Mouse (Mus musculus) midbrain, embryonic 11.5 days (tissue): ENCODE measurements around the gene Hand2. TPM values are rescaled to one million over a fixed set of nuclear protein-coding genes. Genes with fewer than 3 reads are reported as not detected.
A peak's percentile ranks its signal among the peaks of the same experiment; 100 is the strongest.

ENCODE experiments used
- ATAC-seq: fragments of 200-750 bp; cut with Nextera tagmentation; 2 replicates; pipeline ENCODE4 v1.8.0; 2017; ENCODE audit warnings: moderate TSS enrichment, moderate library complexity; ENCODE audit not compliant: low FRiP score
- DNase-seq: peaks from one replicate; pipeline ENCODE4 v3.0.0; 2015; ENCODE audit warnings: low spot score; ENCODE audit errors: missing footprints
- H3K27ac ChIP-seq: fragments of 300-500 bp; sonication (generic); 2 replicates; pipeline ENCODE4 v1.5.1; 2014; ENCODE audit warnings: low read depth, low read length
- H3K27me3 ChIP-seq: fragments of 300-500 bp; sonication (generic); 2 replicates; pipeline ENCODE4 v1.6.1; 2014; ENCODE audit warnings: mild to moderate bottlenecking, low read length, moderate library complexity, mixed read lengths; ENCODE audit not compliant: control insufficient read depth, insufficient read depth
- H3K36me3 ChIP-seq: fragments of 300-500 bp; sonication (generic); 2 replicates; pipeline ENCODE4 v1.6.1; 2014; ENCODE audit warnings: mild to moderate bottlenecking, low read length, moderate library complexity, mixed read lengths; ENCODE audit not compliant: control insufficient read depth, insufficient read depth
- H3K4me1 ChIP-seq: fragments of 300-500 bp; sonication (generic); 2 replicates; pipeline ENCODE4 v1.6.1; 2014; ENCODE audit warnings: low read length; ENCODE audit not compliant: control insufficient read depth, insufficient read depth
- H3K4me2 ChIP-seq: fragments of 300-500 bp; sonication (generic); 2 replicates; pipeline ENCODE4 v1.6.1; 2014; ENCODE audit warnings: mild to moderate bottlenecking, moderate library complexity
- H3K4me3 ChIP-seq: fragments of 300-500 bp; sonication (generic); 2 replicates; pipeline ENCODE4 v1.5.1; 2014; ENCODE audit warnings: low read depth, low read length
- H3K9ac ChIP-seq: fragments of 300-500 bp; sonication (generic); 2 replicates; pipeline ENCODE4 v1.6.1; 2014; ENCODE audit warnings: low read length
- H3K9me3 ChIP-seq: fragments of 300-500 bp; sonication (generic); 2 replicates; pipeline ENCODE4 v1.6.1; 2016; ENCODE audit warnings: low read length; ENCODE audit not compliant: control insufficient read depth
- WGBS: fragments of 180-500 bp; shearing (Covaris S2); extraction: QIAGEN DNeasy Blood & Tissue Kit; methylation state at CpG from one replicate; pipeline ENCODE4 v1.1.7; 2014; 5-methylcytosine and 5-hydroxymethylcytosine counted together
- polyA plus RNA-seq: library from polyadenylated mRNA; unstranded; fragments of >200 nt; fragmentation: Nextera tagmentation; extraction: Ambion mirVana; gene quantifications from 2 replicates; pipeline ENCODE4 v1.2.1, GENCODE M21; 2014

Hand2 gene
- polyA plus RNA-seq, 1 experiment from 2014 or later, result not detected

- H3K9ac ChIP-seq, result no peak overlapping the region
- H3K4me2 ChIP-seq, result peak overlapping the region; percentile 25
- WGBS, result under 1% methylated on average over 19 of the region's 19 CpGs
- peak; percentile 33 for ATAC-seq
- no peaks in the 10 kb centered on the region for H3K9me3 ChIP-seq
- H3K27me3 ChIP-seq, result peaks cover 96% of the 10 kb centered on the region
- H3K27ac ChIP-seq, result no peak overlapping the region
- DNase-seq, result no peak
- no peaks in the 10 kb centered on the region for H3K36me3 ChIP-seq
- no peak overlapping the region for H3K4me3 ChIP-seq
- H3K4me1 ChIP-seq, result peaks cover 3% of the 10 kb centered on the region; the same call in 1 of the 2 replicates
Observed at GRCm38 (mm10) chr8:57328931-57329341, 8.2 kb downstream of the Hand2 start.

GRCm38 (mm10) chr8:57330106-57330505, 9.3 kb downstream of the Hand2 start:
- no peak overlapping the region for H3K27ac ChIP-seq
- no peak overlapping the region for H3K9ac ChIP-seq
- WGBS, result 2% methylated on average over 2 of the region's 2 CpGs
- peaks cover 4% of the 10 kb centered on the region; the same call in 1 of the 2 replicates for H3K4me1 ChIP-seq
- no peak for ATAC-seq
- H3K4me2 ChIP-seq, result no peak overlapping the region
- H3K4me3 ChIP-seq, result no peak overlapping the region
- no peaks in the 10 kb centered on the region for H3K36me3 ChIP-seq
- DNase-seq, result no peak
- peaks cover 100% of the 10 kb centered on the region for H3K27me3 ChIP-seq
- no peaks in the 10 kb centered on the region for H3K9me3 ChIP-seq

DNA sequence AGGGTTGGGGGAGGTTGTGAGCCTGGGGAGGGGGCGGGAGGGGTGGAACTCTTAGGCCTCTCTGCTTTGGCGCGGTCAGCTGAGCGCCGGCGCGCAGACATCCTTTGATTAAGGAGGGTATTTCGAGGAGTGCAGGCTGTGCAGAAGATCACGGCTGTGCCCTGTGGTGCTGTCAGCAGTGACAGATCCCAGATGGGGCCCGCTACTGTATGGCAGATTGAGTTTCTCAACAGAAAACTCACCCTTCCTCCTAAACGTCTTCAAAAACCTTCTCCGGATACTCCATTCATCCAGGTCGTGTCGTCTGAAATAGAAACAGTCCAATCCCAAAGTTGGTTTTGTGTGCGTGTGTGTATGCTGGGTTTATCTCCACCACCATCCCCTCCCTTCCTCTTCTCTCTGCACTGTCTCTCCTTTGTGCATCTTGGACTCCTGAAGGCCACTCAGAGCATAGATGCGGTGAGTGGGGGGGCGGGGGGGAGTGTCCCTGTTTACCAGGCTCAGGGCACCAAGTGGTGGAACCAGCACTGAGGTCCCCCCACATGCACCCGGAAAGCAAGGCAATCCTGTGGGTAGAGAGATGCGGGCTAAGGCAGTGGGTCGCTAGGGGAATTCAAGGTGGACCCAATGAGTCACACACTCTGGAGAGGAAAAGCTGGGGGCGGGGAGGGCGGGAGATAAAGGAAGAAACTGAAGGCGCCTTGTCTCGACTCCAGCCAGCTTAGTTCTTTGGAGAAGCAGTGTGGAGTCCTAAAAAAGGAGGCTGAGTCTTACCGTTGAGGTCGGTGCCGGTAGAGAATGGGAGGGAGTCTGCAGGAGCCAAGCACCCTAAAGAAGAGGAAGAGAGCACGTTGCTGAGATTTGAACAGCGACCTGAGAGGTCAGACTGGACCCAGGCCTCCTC, 11.2 kb downstream of the Hand2 start:
- no peak overlapping the region for H3K4me2 ChIP-seq
- no peak overlapping the region for H3K4me3 ChIP-seq
- ATAC-seq (no peak), DNase-seq (no peak)
- H3K4me1 ChIP-seq, result peaks cover 4% of the 10 kb centered on the region; the same call in 1 of the 2 replicates
- H3K27me3 ChIP-seq, result peaks cover 100% of the 10 kb centered on the region
- H3K9me3 ChIP-seq, result no peaks in the 10 kb centered on the region
- no peak overlapping the region for H3K27ac ChIP-seq
- no peak overlapping the region for H3K9ac ChIP-seq
- H3K36me3 ChIP-seq, result no peaks in the 10 kb centered on the region
- WGBS, result under 1% methylated on average over 29 of the region's 29 CpGs

- no peaks in the 10 kb centered on the region for H3K9me3 ChIP-seq
- WGBS, result under 1% methylated on average over 26 of the region's 26 CpGs
- H3K4me1 ChIP-seq, result peaks cover 4% of the 10 kb centered on the region; the same call in 1 of the 2 replicates
- H3K4me3 ChIP-seq, result no peak overlapping the region
- H3K27me3 ChIP-seq, result peaks cover 100% of the 10 kb centered on the region
- H3K4me2 ChIP-seq, result no peak overlapping the region
- no peak overlapping the region for H3K9ac ChIP-seq
- DNase-seq, result no peak
- no peak for ATAC-seq
- no peaks in the 10 kb centered on the region for H3K36me3 ChIP-seq
- H3K27ac ChIP-seq, result no peak overlapping the region
Observed at GRCm38 (mm10) chr8:57332676-57333482, 12.1 kb downstream of the Hand2 start.

DNA sequence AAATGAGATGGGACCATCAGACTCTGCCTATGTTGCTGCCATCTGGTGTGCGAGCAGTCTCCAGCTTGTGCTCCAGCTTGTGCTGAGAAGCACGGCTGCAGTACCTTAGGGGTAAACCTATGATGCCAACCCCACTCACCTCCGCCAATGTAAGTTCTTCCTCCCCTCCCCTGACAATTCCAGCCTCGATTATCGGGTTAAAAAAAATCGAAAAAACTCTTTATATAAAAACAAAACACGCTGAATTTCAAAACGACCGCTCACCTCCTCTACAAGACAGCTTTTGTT, 12.6 kb downstream of the Hand2 start:
- H3K4me1 ChIP-seq, result peaks cover 4% of the 10 kb centered on the region; the same call in 1 of the 2 replicates
- ATAC-seq, result no peak
- no peak overlapping the region for H3K9ac ChIP-seq
- peaks cover 99% of the 10 kb centered on the region for H3K27me3 ChIP-seq
- no peaks in the 10 kb centered on the region for H3K36me3 ChIP-seq
- H3K9me3 ChIP-seq, result no peaks in the 10 kb centered on the region
- no peak for DNase-seq
- 1% methylated on average over 9 of the region's 9 CpGs for WGBS
- H3K4me3 ChIP-seq, result no peak overlapping the region
- no peak overlapping the region for H3K27ac ChIP-seq
- no peak overlapping the region for H3K4me2 ChIP-seq

- peaks cover 99% of the 10 kb centered on the region for H3K27me3 ChIP-seq
- H3K9ac ChIP-seq, result no peak overlapping the region
- H3K27ac ChIP-seq, result no peak overlapping the region
- no peak overlapping the region for H3K4me2 ChIP-seq
- no peak overlapping the region for H3K4me3 ChIP-seq
- no peaks in the 10 kb centered on the region for H3K9me3 ChIP-seq
- no peaks in the 10 kb centered on the region for H3K36me3 ChIP-seq
- DNase-seq (peak; percentile 96), ATAC-seq (peak; percentile 79)
- WGBS, result under 1% methylated on average over 41 of the region's 41 CpGs
- 0 out of 2 replicates have a peak, but pooled peaks cover 4% of the 10 kb centered on the region for H3K4me1 ChIP-seq
Observed at GRCm38 (mm10) chr8:57333795-57334551, 13.2 kb downstream of the Hand2 start.

DNA sequence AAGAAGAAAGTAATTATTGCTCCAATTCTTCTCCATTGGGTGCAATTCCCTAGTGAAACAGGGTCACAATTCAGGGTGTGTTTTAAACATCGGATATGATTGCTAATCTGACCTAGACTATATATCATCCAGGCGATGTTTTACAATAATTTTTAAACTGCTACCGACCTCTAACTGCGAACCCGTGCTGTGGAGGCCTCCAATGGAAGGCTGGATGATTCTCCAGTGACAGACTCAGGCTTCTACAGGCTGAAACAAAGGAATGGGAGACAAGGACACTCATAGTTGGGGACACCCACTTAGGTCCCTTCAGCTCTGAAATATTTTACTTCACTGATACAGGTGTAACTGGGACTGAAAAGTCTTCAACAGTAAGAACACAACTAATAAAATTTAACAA, 13.9 kb downstream of the Hand2 start:
- Histone ChIP-seq H3K9ac (no peak overlapping the region), H3K4me3 (no peak overlapping the region), H3K27ac (no peak overlapping the region), H3K9me3 (no peaks in the 10 kb centered on the region), H3K4me1 (0 out of 2 replicates have a peak, but pooled peaks cover 4% of the 10 kb centered on the region), H3K36me3 (no peaks in the 10 kb centered on the region), H3K27me3 (peaks cover 99% of the 10 kb centered on the region), H3K4me2 (no peak overlapping the region)
- WGBS, result 2% methylated on average over 5 of the region's 5 CpGs
- DNase-seq, result peak; percentile 94
- ATAC-seq, result no peak

DNA sequence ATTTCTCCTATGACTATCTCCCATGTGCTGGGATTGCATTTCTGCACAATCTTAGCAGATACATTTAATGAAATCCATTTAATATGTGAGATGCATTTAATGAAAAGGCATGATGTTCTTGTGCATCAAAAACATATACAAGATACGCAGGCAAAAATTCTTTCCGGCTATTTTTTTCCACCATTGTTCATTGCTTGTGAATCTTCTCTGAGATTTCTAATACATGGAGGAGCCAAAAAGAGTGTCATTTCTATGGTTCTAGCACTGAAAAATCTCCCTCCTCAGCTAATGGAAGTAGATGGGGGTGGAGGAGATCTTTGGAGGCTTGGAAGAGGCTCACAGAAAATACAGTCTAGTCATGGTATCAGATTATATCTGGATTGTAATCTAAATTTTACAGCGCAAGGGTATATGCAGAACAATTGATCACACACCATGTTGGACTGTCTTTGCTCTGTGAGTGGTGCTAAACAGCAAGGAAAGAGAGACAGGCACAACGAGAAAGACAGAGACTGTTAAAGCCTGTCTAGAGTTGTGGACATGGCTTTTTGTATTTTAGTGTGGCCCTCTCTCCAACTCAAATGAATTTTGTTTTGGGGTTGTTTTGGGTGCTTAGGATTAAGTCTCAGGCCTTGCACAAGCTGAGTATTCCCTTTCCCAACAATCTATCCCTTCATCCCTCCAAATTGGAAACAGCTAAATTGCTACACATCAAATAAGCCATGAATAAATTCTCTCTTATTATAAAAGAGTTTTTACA, 16.7 kb downstream of the Hand2 start:
- Histone ChIP-seq H3K4me3 (no peak overlapping the region), H3K4me2 (no peak overlapping the region), H3K27ac (no peak overlapping the region), H3K27me3 (peaks cover 99% of the 10 kb centered on the region), H3K36me3 (no peaks in the 10 kb centered on the region), H3K9ac (no peak overlapping the region), H3K4me1 (peaks cover 9% of the 10 kb centered on the region), H3K9me3 (no peaks in the 10 kb centered on the region)
- DNase-seq (peak; percentile 93), ATAC-seq (no peak)
- 35% methylated on average over 4 of the region's 4 CpGs for WGBS
